Comparison of ENCODE assay signal across 8 mouse cellular contexts in the genomic region with DNA sequence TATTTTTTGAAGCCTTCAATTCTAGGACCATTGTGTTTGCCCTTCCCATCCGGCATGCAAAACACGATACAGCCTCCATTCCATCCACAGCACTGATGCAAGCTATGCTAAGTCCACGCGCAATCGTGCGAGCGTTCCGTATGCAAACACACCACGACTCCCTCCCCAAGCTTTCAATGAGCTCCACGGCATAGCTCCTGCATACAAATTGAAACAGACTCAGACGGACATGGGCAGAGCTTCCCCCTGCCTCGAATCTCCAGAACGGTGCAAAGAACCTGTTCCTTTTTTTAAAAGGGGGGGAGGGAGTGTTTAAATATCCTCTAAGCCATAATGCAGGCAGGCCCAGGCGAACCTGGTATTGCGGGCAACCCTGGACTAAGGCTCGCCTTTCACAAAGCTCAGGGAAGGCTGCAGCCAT.
A peak's percentile ranks its signal among the peaks of the same experiment; 100 is the strongest.
DNase-seq lines count a peak whose midpoint lies in the region; ATAC-seq and TF ChIP-seq lines count a peak whose summit lies in the region.

No protein-coding gene starts in this region.

- peaks cover 8% of the 10 kb centered on the region for H3K4me1 ChIP-seq in lung, adult 2 months (ENCODE audit: control insufficient read depth, insufficient read depth, low read length)
- peaks cover 54% of the 10 kb centered on the region for H3K4me1 ChIP-seq in hindbrain, embryonic 14.5 days (replicated peaks; ENCODE audit: control insufficient read depth, insufficient read depth, low read length)
- H3K4me1 ChIP-seq in liver, embryonic 15.5 days (replicated peaks) = 0 out of 2 replicates have a peak, but pooled peaks cover 3% of the 10 kb centered on the region
- H3K4me1 ChIP-seq in stomach, embryonic 15.5 days = 0 out of 2 replicates have a peak, but pooled peaks cover 13% of the 10 kb centered on the region

- peak overlapping the region; percentile 94 for H3K4me2 ChIP-seq in hindbrain, embryonic 14.5 days (replicated peaks)
- peak overlapping the region; percentile 73 for H3K4me2 ChIP-seq in liver, embryonic 15.5 days
- peak overlapping the region; percentile 98 for H3K4me2 ChIP-seq in stomach, embryonic 15.5 days

- peak overlapping the region; percentile 98 for H3K27ac ChIP-seq in hindbrain, embryonic 14.5 days
- H3K27ac ChIP-seq in liver, embryonic 15.5 days (replicated peaks) = no peak overlapping the region
- no peak overlapping the region; the same call in 1 of the 2 replicates for H3K27ac ChIP-seq in stomach, embryonic 15.5 days

- peak overlapping the region; percentile 82 for H3K4me3 ChIP-seq in lung, adult 2 months (replicated peaks; ENCODE audit: extremely low read depth, low read depth, low read length)
- H3K4me3 ChIP-seq in hindbrain, embryonic 14.5 days (replicated peaks; ENCODE audit: low read length) = peak overlapping the region; percentile 80
- peak overlapping the region; percentile 51; the same call in 1 of the 2 replicates for H3K4me3 ChIP-seq in liver, embryonic 15.5 days (replicated peaks)
- H3K4me3 ChIP-seq in stomach, embryonic 15.5 days (replicated peaks) = peak overlapping the region; percentile 73

- DNase-seq in lung, adult 2 months = no peak
- DNase-seq in lung, postnatal 14 days = no peak
- peak; percentile 58 for DNase-seq in embryo, embryonic 11 days
- peak; percentile 66 for DNase-seq in hindbrain, embryonic 14.5 days (ENCODE audit: low spot score)
- DNase-seq in adrenal gland, adult 18-20 months (ENCODE audit: low spot score in 2 of 2) = no peak
- DNase-seq in urinary bladder, postnatal 36 days (ENCODE audit: low spot score in 2 of 2) = no peak

- no peaks in the 10 kb centered on the region for H3K9me3 ChIP-seq in hindbrain, embryonic 14.5 days (ENCODE audit: control insufficient read depth, low read length)
- H3K9me3 ChIP-seq in liver, embryonic 15.5 days (replicated peaks) = no peaks in the 10 kb centered on the region
- no peaks in the 10 kb centered on the region for H3K9me3 ChIP-seq in stomach, embryonic 15.5 days

- TF ChIP-seq CTCF in lung, adult 2 months (IDR thresholded peaks at IDR 0.05; ENCODE audit: insufficient read depth, low read length) = no peak

- peak; percentile 15; the same call in 1 of the 2 replicates for ATAC-seq in hindbrain, embryonic 14.5 days (ENCODE audit: low FRiP score)
- ATAC-seq in liver, embryonic 15.5 days (ENCODE audit: insufficient read depth) = no peak
- no peak for ATAC-seq in stomach, embryonic 15.5 days (ENCODE audit: insufficient read depth, low FRiP score, low read depth)

- peak overlapping the region; percentile 99 for H3K9ac ChIP-seq in hindbrain, embryonic 14.5 days
- no peak overlapping the region for H3K9ac ChIP-seq in liver, embryonic 15.5 days
- peak overlapping the region; percentile 83 for H3K9ac ChIP-seq in stomach, embryonic 15.5 days

- H3K27me3 ChIP-seq in hindbrain, embryonic 14.5 days (ENCODE audit: control insufficient read depth, insufficient read depth, low read length) = no peaks in the 10 kb centered on the region
- H3K27me3 ChIP-seq in liver, embryonic 15.5 days = peaks cover 56% of the 10 kb centered on the region
- H3K27me3 ChIP-seq in stomach, embryonic 15.5 days (replicated peaks) = no peaks in the 10 kb centered on the region

- no peaks in the 10 kb centered on the region for H3K36me3 ChIP-seq in hindbrain, embryonic 14.5 days (replicated peaks; ENCODE audit: control insufficient read depth, insufficient read depth)
- no peaks in the 10 kb centered on the region for H3K36me3 ChIP-seq in liver, embryonic 15.5 days (replicated peaks)
- no peaks in the 10 kb centered on the region for H3K36me3 ChIP-seq in stomach, embryonic 15.5 days

- WGBS in lung, adult 2 months = 23% methylated on average over 16 of the region's 16 CpGs
- under 1% methylated on average over 16 of the region's 16 CpGs for WGBS in hindbrain, embryonic 14.5 days
- 6% methylated on average over 16 of the region's 16 CpGs for WGBS in liver, embryonic 15.5 days (ENCODE audit: insufficient replicate concordance)
- 13% methylated on average over 16 of the region's 16 CpGs for whole genome bisulfite sequencing in stomach, embryonic 15.5 days

- no peak for TF ChIP-seq POLR2A in lung, adult 2 months (IDR thresholded peaks at IDR 0.05; ENCODE audit: borderline replicate concordance, extremely low read depth, low read depth, low read length)

Comparison
In these comparisons a context has a peak if more than half of its experiments do, and no peak if none do; other contexts are left out.
1. DNase-seq: peak in embryo, embryonic 11 days (single experiment) and hindbrain, embryonic 14.5 days (single experiment); none in lung, adult 2 months (single experiment), lung, postnatal 14 days (single experiment), adrenal gland, adult 18-20 months (0 of 2) and urinary bladder, postnatal 36 days (0 of 2).
2. Peak in every context shown above with its lines, with median percentiles within 50 percentile points of each other: H3K4me3 ChIP-seq and H3K4me2 ChIP-seq.